Mouse (Mus musculus): ENCODE measurements at regions not wholly inside any gene's neighbourhood (a gene's known extent, or its start where the extent isn't known, plus 50 kb on each side); places are given as distances from the start of the nearest gene placed in this dataset.

DNA sequence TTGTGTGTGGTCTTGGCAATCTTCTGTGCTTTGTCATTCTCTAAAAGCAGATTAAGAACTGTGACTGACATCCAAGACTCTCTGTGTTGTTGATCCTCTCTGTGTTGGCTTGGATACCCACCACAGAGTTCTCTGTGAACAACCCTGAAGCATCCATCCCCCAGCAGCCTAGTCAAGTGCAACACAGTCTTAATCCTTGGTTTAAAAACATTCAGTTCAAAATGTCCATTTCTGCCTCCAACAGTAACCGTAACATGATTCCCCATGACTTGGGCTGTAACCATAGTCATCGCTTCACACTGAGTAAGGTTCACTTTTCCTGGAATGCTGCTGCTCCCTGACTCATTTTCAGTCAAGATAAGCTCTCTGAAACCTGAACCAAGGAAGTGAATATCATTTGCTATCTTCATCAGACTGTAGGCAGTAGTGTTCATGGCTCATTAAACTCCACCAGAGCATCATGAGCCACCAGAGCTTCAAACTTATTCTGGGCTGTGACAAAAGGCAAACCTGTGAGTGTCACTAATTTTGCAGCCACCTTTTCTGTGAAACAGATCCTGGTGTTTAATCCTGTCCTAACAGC, 143.9 kb upstream of the Cypt14 start:
- Histone ChIP-seq H3K36me3 (replicated peaks) (no peaks in the 10 kb centered on the region), H3K4me1 (ENCODE audit: insufficient read depth, low read depth, low read length) (peaks cover 38% of the 10 kb centered on the region), H3K4me3 (ENCODE audit: low read depth, low read length) (no peak overlapping the region), H3K27me3 (ENCODE audit: insufficient read depth, low read length) (no peaks in the 10 kb centered on the region), H3K9me3 (replicated peaks) (no peaks in the 10 kb centered on the region)
- ATAC-seq (ENCODE audit: extremely low read depth, insufficient number of reproducible peaks, low FRiP score, poor library complexity, severe bottlenecking) (peak; percentile 73), DNase-seq (ENCODE audit: low spot score) (peak; percentile 1)
- TF ChIP-seq CTCF (IDR thresholded peaks at IDR 0.05; ENCODE audit: low read depth, low read length) = no peak
- peak; percentile 56 for TF ChIP-seq TAL1 (conservative IDR thresholded peaks at IDR 0.05; ENCODE audit: low read depth, low read length)
- TF ChIP-seq GATA1 (IDR thresholded peaks at IDR 0.05; ENCODE audit: borderline replicate concordance, low read length) = no peak
- no peak for TF ChIP-seq GATA2 (IDR thresholded peaks at IDR 0.05; ENCODE audit: borderline replicate concordance, low read depth, low read length)
- no peak for TF ChIP-seq POLR2AphosphoS5 (IDR thresholded peaks at IDR 0.05; ENCODE audit: insufficient replicate concordance, low read depth, low read length)

All from G1E (cell line).